Mouse (Mus musculus): ENCODE measurements at regions not wholly inside any gene's neighbourhood (a gene's known extent, or its start where the extent isn't known, plus 50 kb on each side); places are given as distances from the start of the nearest gene placed in this dataset.

DNA sequence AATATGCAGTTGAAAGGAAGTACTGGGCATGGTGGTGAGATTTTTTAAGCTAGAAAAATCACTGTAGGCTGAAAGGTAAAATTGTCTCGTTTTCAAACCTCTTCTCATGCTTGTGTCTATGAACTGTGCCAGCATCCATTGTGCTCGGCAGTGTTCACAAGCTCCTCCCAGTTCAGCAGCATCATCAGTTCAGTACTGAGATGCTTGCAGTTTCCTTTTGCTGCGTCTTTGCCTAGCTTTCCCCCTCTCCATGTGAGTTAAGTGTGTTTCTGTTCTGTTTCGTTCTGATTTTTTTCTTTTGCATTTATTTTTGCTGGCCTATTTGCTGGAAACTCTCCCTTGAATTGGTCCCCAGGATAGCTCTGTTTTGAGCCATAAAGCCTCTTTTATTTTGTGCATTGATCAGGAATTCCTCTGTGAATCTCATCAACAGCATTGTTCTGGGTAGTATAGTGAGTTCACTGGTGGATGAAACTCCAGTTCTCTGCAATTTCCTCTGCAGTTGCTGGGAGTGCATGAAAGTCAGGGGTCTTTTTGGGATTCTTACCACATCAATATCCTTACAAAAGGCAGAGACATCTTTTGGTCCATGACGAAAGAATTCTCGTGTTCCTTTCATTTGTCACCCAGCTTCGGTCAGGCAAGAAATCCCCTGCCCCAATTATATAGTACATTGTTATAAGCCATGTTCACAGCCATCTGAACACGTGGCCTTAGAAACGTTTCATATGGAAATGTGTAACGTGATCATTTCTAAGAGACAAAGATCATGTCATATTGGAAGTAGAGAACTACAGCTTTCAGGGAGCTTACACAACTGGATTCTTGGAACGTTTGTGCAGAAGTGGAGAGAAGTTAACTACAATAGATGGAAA is 326.2 kb upstream of the Frg1 start:
- no peak for DNase-seq
- intact Hi-C loops (cut with DNase I) = no loop called here

- DNase-seq = no peak
- intact Hi-C loops (cut with DNase I) = no loop called here
Observed at GRCm38 (mm10) chr8:41717002-41717401, 300.1 kb upstream of the Frg1 start.

DNA sequence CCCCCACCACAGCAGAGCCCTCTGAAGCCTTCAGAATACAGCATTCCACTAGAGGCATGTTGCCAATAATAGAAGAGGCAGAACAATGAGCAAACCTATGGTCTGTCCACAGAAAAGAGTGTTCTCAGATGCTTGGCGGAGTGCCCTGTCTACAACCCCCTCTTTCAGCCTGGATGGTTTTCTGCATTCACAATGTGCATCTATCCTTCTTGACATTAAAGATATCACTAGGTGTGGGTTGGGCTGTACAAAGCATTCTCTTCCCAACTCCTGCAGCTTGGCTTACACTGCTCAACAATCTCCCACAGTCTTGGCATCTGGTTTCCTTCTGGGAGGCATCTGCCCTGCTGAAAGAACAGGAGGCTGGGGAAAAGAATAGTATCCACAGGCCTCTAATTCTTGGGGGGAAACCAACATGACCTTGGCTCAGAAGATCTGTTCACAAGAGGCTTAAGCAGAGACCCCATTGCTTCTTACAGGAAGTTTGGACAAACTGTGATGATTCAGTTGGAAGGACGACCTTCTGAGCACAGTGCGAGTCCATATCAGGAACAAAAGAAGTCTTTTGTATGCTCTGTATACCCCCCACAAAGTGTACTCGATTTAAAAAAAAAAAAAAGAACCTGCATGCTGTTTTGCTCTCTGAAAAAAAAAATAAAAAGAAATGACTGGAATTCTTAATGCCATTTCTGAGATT is 296.9 kb upstream of the Frg1 start:
- no peak for DNase-seq
- intact Hi-C loops (cut with DNase I) = no loop called here

DNA sequence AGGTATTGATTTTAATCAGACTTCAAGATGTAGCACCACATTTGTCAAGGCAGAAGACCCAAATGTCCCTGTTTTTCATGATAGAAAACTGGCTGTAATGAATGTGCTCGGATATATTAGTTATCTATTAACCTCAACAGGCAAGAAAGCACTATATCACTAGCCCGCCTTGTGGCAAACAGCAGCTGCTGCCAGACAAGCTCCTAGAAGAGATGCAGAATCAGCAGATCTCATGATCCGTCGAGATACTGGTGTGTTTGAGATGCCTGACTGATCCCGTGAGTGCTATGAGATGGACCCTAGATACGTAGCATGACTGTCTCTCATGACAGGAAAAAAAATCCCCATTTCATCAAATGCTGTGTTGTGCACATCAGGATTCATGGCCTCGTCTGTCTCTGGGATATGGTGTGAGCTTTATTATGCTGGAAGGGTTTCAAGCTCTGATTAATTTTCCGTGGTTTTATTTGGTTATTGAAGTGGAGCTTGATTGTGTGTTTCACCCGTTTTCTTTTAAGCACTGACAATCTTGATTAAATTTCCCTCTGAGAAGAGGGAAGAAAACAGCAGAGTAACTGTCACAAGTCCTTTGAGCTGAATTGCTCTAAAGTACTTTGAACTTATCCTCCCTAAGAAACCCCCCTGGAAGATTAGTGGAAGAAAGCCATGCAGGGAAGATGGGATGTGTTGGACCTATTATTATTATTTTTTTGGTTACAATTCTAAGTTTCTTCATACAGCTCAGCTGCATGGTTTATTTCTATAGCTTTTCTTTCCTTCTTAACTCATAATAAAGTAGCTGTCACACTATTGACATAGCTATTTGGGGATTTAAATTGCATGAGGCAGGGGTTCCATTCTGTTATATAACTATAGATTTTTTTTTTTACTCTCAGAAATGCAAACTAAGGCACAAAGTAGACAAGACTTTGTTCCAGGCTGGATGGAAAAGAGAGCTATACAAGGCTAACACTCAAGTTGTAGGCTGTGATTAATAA is 287.4 kb upstream of the Frg1 start:
- intact Hi-C loops (cut with DNase I) = no loop called here

More for the DNA sequence above, 287.4 kb upstream of the Frg1 start:
- no peak for DNase-seq

Measured in gastrocnemius, postnatal 36 days (tissue).